Mouse (Mus musculus): ENCODE results near the gene A630001G21Rik.

- TF ChIP-seq CTCF (IDR thresholded peaks at IDR 0.05; ENCODE audit: low read depth) (no peak), EP300 (IDR thresholded peaks at IDR 0.05; ENCODE audit: low read depth) (no peak)
Observed at GRCm38 (mm10) chr1:85761665-85762064, 16.8 kb downstream of the A630001G21Rik start.
